Mouse (Mus musculus) heart, embryonic 10.5 days (tissue): ENCODE results near the gene Tjp1. TPM values are rescaled to one million over a fixed set of nuclear protein-coding genes. Genes with fewer than 3 reads are reported as not detected.

Source experiments
- DNase-seq: peaks from one replicate; pipeline ENCODE4 v3.0.0-alpha.2; 2017; ENCODE audit warnings: low spot score
- H3K27ac ChIP-seq: fragments of 300-500 bp; sonication (generic); 2 replicates; pipeline ENCODE4 v1.5.1; 2016; ENCODE audit warnings: mild to moderate bottlenecking
- H3K27me3 ChIP-seq: fragments of 300-500 bp; sonication (generic); 2 replicates; pipeline ENCODE4 v1.6.1; 2016; ENCODE audit warnings: mild to moderate bottlenecking; ENCODE audit not compliant: poor library complexity, insufficient read depth, severe bottlenecking
- H3K36me3 ChIP-seq: fragments of 300-500 bp; sonication (generic); 2 replicates; pipeline ENCODE4 v1.6.1; 2016; ENCODE audit warnings: mild to moderate bottlenecking, moderate library complexity
- H3K4me1 ChIP-seq: fragments of 300-500 bp; sonication (generic); 2 replicates; pipeline ENCODE4 v1.6.1; 2016; ENCODE audit warnings: mild to moderate bottlenecking
- H3K4me3 ChIP-seq: fragments of 300-500 bp; sonication (generic); 2 replicates; pipeline ENCODE4 v1.5.1; 2016; ENCODE audit warnings: mild to moderate bottlenecking, moderate library complexity
- H3K9me3 ChIP-seq: fragments of 300-500 bp; sonication (generic); 2 replicates; pipeline ENCODE4 v1.6.1; 2016; ENCODE audit warnings: mild to moderate bottlenecking, moderate library complexity
- WGBS: fragments of 180-500 bp; shearing (Covaris S2); methylation state at CpG from one replicate; pipeline ENCODE4 v1.1.7; 2016; 5-methylcytosine and 5-hydroxymethylcytosine counted together
- polyA plus RNA-seq: library from polyadenylated mRNA; unstranded; fragments of >200 nt; fragmentation: Nextera tagmentation; extraction: Ambion mirVana; gene quantifications from 2 replicates; pipeline ENCODE4 v1.2.1, GENCODE M21; 2016

The Tjp1 gene
- polyA plus RNA-seq, 1 experiment from 2014 or later = 33.6 TPM

- H3K4me1 ChIP-seq = peaks cover 3% of the 10 kb centered on the region; the same call in 1 of the 2 replicates
- no peak overlapping the region for H3K4me3 ChIP-seq
- DNase-seq = no peak
- H3K9me3 ChIP-seq = no peaks in the 10 kb centered on the region
- WGBS = 79% methylated on average over 10 of the region's 10 CpGs
- H3K27me3 ChIP-seq = no peaks in the 10 kb centered on the region; the same call in 1 of the 2 replicates
- no peak overlapping the region for H3K27ac ChIP-seq
- no peaks in the 10 kb centered on the region for H3K36me3 ChIP-seq
Measured at GRCm38 (mm10) chr7:65280944-65281912, 246.4 kb downstream of the Tjp1 start.

- peaks cover 3% of the 10 kb centered on the region; the same call in 1 of the 2 replicates for H3K4me1 ChIP-seq
- no peak overlapping the region for H3K27ac ChIP-seq
- no peaks in the 10 kb centered on the region; the same call in 1 of the 2 replicates for H3K27me3 ChIP-seq
- H3K9me3 ChIP-seq = no peaks in the 10 kb centered on the region
- DNase-seq = no peak
- H3K36me3 ChIP-seq = no peaks in the 10 kb centered on the region
- 78% methylated on average over 13 of the region's 13 CpGs for WGBS
- no peak overlapping the region for H3K4me3 ChIP-seq
Measured at GRCm38 (mm10) chr7:65279277-65279676, 248.3 kb downstream of the Tjp1 start.

- Histone ChIP-seq H3K9me3 (no peaks in the 10 kb centered on the region), H3K27me3 (no peaks in the 10 kb centered on the region; the same call in 1 of the 2 replicates)
- no peak for DNase-seq
Measured at GRCm38 (mm10) chr7:65275761-65276160, 251.8 kb downstream of the Tjp1 start.

GRCm38 (mm10) chr7:65274216-65274615, 253.4 kb downstream of the Tjp1 start:
- no peaks in the 10 kb centered on the region; the same call in 1 of the 2 replicates for H3K27me3 ChIP-seq
- WGBS = 76% methylated on average over 5 of the region's 5 CpGs
- no peak overlapping the region for H3K4me3 ChIP-seq
- no peak overlapping the region for H3K27ac ChIP-seq
- H3K36me3 ChIP-seq = no peaks in the 10 kb centered on the region
- H3K9me3 ChIP-seq = no peaks in the 10 kb centered on the region
- H3K4me1 ChIP-seq = no peaks in the 10 kb centered on the region
- no peak for DNase-seq

More at GRCm38 (mm10) chr7:65275761-65276160, 251.8 kb downstream of the Tjp1 start:
- no peak overlapping the region for H3K4me3 ChIP-seq
- no peaks in the 10 kb centered on the region for H3K4me1 ChIP-seq
- H3K27ac ChIP-seq = no peak overlapping the region
- H3K36me3 ChIP-seq = no peaks in the 10 kb centered on the region
- WGBS = 79% methylated on average over 4 of the region's 4 CpGs

GRCm38 (mm10) chr7:65249656-65250055, 277.9 kb downstream of the Tjp1 start:
- no peaks in the 10 kb centered on the region; the same call in 1 of the 2 replicates for H3K9me3 ChIP-seq
- no peak overlapping the region for H3K27ac ChIP-seq
- no peaks in the 10 kb centered on the region for H3K4me1 ChIP-seq
- H3K36me3 ChIP-seq = no peaks in the 10 kb centered on the region
- no peaks in the 10 kb centered on the region for H3K27me3 ChIP-seq
- DNase-seq = no peak
- 92% methylated on average over 8 of the region's 8 CpGs for WGBS
- no peak overlapping the region for H3K4me3 ChIP-seq

Other genes with a start within 250 kb of the Tjp1 start
- gene Tarsl2, start 117.1 kb upstream of the Tjp1 start, polyA plus RNA-seq = 13.1 and 17.4 TPM in 2 replicates
- gene Tm2d3, start 163.4 kb upstream of the Tjp1 start, polyA plus RNA-seq = 50.1 and 59.0 TPM in 2 replicates